Mouse (Mus musculus) ovary, postnatal 10 days (tissue): ENCODE results near the gene Rgr.
"Not testable (repeated sequence)": the region's sequence is repeated elsewhere in the genome, so short reads cannot be mapped to it uniquely, and the experiment has no call there.

Experiments
- DNase-seq: peaks from one replicate; pipeline ENCODE4 v3.0.0; 2022; ENCODE audit warnings: low spot score

Gene Rgr

DNA sequence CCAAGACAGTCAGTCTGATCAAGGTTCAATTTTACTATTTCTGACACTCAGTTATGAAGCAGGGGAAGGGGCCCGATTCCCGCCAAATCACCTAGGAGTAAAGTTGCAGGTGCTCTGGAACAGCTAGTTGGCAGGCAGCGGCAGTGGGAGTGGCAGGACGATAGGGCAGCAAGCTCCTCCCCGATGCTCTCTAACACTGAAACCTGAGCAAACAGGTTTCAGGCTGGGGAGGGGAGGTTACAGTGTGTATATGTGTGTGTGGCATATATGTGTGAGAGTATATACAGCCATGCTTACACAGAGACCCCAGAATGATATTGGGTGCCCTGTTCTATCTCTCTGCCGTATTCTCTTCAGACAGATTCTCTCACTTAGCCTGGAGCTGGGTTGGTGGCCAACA lies 48.0 kb downstream of the Rgr start:
- not testable (repeated sequence) for DNase-seq

DNA sequence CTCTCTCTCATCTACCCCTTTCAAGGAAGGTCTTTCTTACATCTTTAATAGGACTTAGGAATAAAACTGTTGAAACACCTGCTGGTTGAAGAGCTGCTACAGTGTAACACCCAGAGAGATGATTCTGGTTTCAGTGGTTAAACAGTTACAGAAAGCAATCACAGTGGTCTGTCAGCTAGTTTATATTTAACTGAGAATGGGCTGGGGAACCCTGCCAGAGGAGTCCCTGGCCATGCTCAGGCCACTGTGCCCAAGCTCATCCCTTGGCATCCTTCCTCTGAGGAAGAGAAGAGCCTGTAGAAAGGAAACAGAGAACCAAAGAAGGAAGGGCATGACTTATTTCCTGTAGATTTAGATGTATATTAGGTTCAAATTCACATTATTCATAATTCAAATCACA lies 59.0 kb downstream of the Rgr start:
- DNase-seq: no peak

DNA sequence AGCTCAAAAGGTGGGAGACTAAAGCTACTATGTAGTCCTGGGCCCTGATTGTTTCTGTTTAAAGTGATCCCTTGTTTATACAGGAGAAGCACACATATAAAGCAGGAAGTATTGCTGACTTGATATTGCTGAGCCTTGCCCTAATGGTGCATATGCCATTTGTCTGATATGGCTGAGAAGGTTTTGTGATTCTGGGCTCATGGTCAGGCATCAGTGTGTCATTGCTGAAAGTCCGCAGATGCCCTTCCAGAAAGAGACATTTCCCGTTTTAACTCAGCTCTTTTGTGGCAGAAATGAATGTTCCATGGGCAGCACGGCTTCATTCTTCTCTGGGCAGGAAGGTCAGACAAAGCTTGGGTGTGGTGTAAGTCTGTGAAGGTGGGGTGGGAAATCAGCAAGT lies 63.1 kb downstream of the Rgr start:
- no peak for DNase-seq
